Mouse (Mus musculus): Measurements from ENCODE around the gene Kcnip4. TPM values are rescaled to one million over a fixed set of nuclear protein-coding genes. Genes with fewer than 3 reads are reported as not detected.

The Kcnip4 gene
- polyA plus RNA-seq, 1 experiment, result not detected

- TF ChIP-seq POLR2A (IDR thresholded peaks at IDR 0.05; ENCODE audit: control insufficient read depth, extremely low read depth, insufficient read depth, low read length, poor library complexity), result no peak
- TF ChIP-seq CTCF (IDR thresholded peaks at IDR 0.05; ENCODE audit: borderline replicate concordance, control insufficient read depth, extremely low read depth, insufficient read depth, low read length, poor library complexity), result no peak
- H3K27me3 ChIP-seq (ENCODE audit: control insufficient read depth, insufficient read depth, low read length), result no peaks in the 10 kb centered on the region
- DNase-seq, result no peak
- no peaks in the 10 kb centered on the region for H3K36me3 ChIP-seq (ENCODE audit: control insufficient read depth, insufficient read depth, low read length)
- H3K4me3 ChIP-seq (ENCODE audit: control insufficient read depth, insufficient read depth, low read length), result no peak overlapping the region
- WGBS, result 83% methylated on average over 5 of the region's 5 CpGs
- no peaks in the 10 kb centered on the region for H3K4me1 ChIP-seq (replicated peaks; ENCODE audit: control insufficient read depth, insufficient read depth, low read length)
- no peak overlapping the region for H3K27ac ChIP-seq (ENCODE audit: control insufficient read depth, insufficient read depth, low read length)
Observed at GRCm38 (mm10) chr5:49283403-49283802, 241.3 kb downstream of the Kcnip4 start.

- Histone ChIP-seq H3K4me3 (ENCODE audit: control insufficient read depth, insufficient read depth, low read length) (no peak overlapping the region), H3K27me3 (ENCODE audit: control insufficient read depth, insufficient read depth, low read length) (no peaks in the 10 kb centered on the region), H3K36me3 (ENCODE audit: control insufficient read depth, insufficient read depth, low read length) (no peaks in the 10 kb centered on the region), H3K27ac (ENCODE audit: control insufficient read depth, insufficient read depth, low read length) (no peak overlapping the region), H3K4me1 (replicated peaks; ENCODE audit: control insufficient read depth, insufficient read depth, low read length) (no peaks in the 10 kb centered on the region)
- TF ChIP-seq CTCF (IDR thresholded peaks at IDR 0.05; ENCODE audit: borderline replicate concordance, control insufficient read depth, extremely low read depth, insufficient read depth, low read length, poor library complexity), result no peak
- no peak for TF ChIP-seq POLR2A (IDR thresholded peaks at IDR 0.05; ENCODE audit: control insufficient read depth, extremely low read depth, insufficient read depth, low read length, poor library complexity)
- DNase-seq, result no peak
Observed at GRCm38 (mm10) chr5:49271864-49272263, 252.8 kb downstream of the Kcnip4 start.

GRCm38 (mm10) chr5:49268807-49269206 is 255.9 kb downstream of the Kcnip4 start:
- 90% methylated on average over 8 of the region's 8 CpGs for WGBS
- TF ChIP-seq CTCF (IDR thresholded peaks at IDR 0.05; ENCODE audit: borderline replicate concordance, control insufficient read depth, extremely low read depth, insufficient read depth, low read length, poor library complexity), result no peak

GRCm38 (mm10) chr5:49259356-49259755 is 265.4 kb downstream of the Kcnip4 start:
- 90% methylated on average over 4 of the region's 4 CpGs for WGBS
- Histone ChIP-seq H3K27me3 (ENCODE audit: control insufficient read depth, insufficient read depth, low read length) (no peaks in the 10 kb centered on the region), H3K36me3 (ENCODE audit: control insufficient read depth, insufficient read depth, low read length) (no peaks in the 10 kb centered on the region), H3K27ac (ENCODE audit: control insufficient read depth, insufficient read depth, low read length) (no peak overlapping the region), H3K4me3 (ENCODE audit: control insufficient read depth, insufficient read depth, low read length) (no peak overlapping the region), H3K4me1 (replicated peaks; ENCODE audit: control insufficient read depth, insufficient read depth, low read length) (no peaks in the 10 kb centered on the region)
- no peak for TF ChIP-seq POLR2A (IDR thresholded peaks at IDR 0.05; ENCODE audit: control insufficient read depth, extremely low read depth, insufficient read depth, low read length, poor library complexity)
- TF ChIP-seq CTCF (IDR thresholded peaks at IDR 0.05; ENCODE audit: borderline replicate concordance, control insufficient read depth, extremely low read depth, insufficient read depth, low read length, poor library complexity), result no peak
- no peak for DNase-seq

More at GRCm38 (mm10) chr5:49268807-49269206, 255.9 kb downstream of the Kcnip4 start:
- Histone ChIP-seq H3K27ac (ENCODE audit: control insufficient read depth, insufficient read depth, low read length) (no peak overlapping the region), H3K36me3 (ENCODE audit: control insufficient read depth, insufficient read depth, low read length) (no peaks in the 10 kb centered on the region), H3K27me3 (ENCODE audit: control insufficient read depth, insufficient read depth, low read length) (no peaks in the 10 kb centered on the region), H3K4me3 (ENCODE audit: control insufficient read depth, insufficient read depth, low read length) (no peak overlapping the region), H3K4me1 (replicated peaks; ENCODE audit: control insufficient read depth, insufficient read depth, low read length) (no peaks in the 10 kb centered on the region)
- DNase-seq, result no peak

- no peak for TF ChIP-seq POLR2A (IDR thresholded peaks at IDR 0.05; ENCODE audit: control insufficient read depth, extremely low read depth, insufficient read depth, low read length, poor library complexity)
- no peak for DNase-seq
- Histone ChIP-seq H3K36me3 (ENCODE audit: control insufficient read depth, insufficient read depth, low read length) (no peaks in the 10 kb centered on the region), H3K27me3 (ENCODE audit: control insufficient read depth, insufficient read depth, low read length) (no peaks in the 10 kb centered on the region), H3K4me1 (replicated peaks; ENCODE audit: control insufficient read depth, insufficient read depth, low read length) (no peaks in the 10 kb centered on the region), H3K4me3 (ENCODE audit: control insufficient read depth, insufficient read depth, low read length) (no peak overlapping the region), H3K27ac (ENCODE audit: control insufficient read depth, insufficient read depth, low read length) (no peak overlapping the region)
- 95% methylated on average over 3 of the region's 3 CpGs for WGBS
Observed at GRCm38 (mm10) chr5:49256850-49257249, 267.9 kb downstream of the Kcnip4 start.

- H3K4me3 ChIP-seq (ENCODE audit: control insufficient read depth, insufficient read depth, low read length), result no peak overlapping the region
- H3K27ac ChIP-seq (ENCODE audit: control insufficient read depth, insufficient read depth, low read length), result no peak overlapping the region
- H3K36me3 ChIP-seq (ENCODE audit: control insufficient read depth, insufficient read depth, low read length), result no peaks in the 10 kb centered on the region
- WGBS, result 82% methylated on average over 4 of the region's 4 CpGs
- no peak for DNase-seq
- no peaks in the 10 kb centered on the region for H3K4me1 ChIP-seq (replicated peaks; ENCODE audit: control insufficient read depth, insufficient read depth, low read length)
- H3K27me3 ChIP-seq (ENCODE audit: control insufficient read depth, insufficient read depth, low read length), result no peaks in the 10 kb centered on the region
- no peak for TF ChIP-seq CTCF (IDR thresholded peaks at IDR 0.05; ENCODE audit: borderline replicate concordance, control insufficient read depth, extremely low read depth, insufficient read depth, low read length, poor library complexity)
- no peak for TF ChIP-seq POLR2A (IDR thresholded peaks at IDR 0.05; ENCODE audit: control insufficient read depth, extremely low read depth, insufficient read depth, low read length, poor library complexity)
Observed at GRCm38 (mm10) chr5:49255983-49256382, 268.7 kb downstream of the Kcnip4 start.

- H3K27ac ChIP-seq (ENCODE audit: control insufficient read depth, insufficient read depth, low read length), result no peak overlapping the region
- H3K36me3 ChIP-seq (ENCODE audit: control insufficient read depth, insufficient read depth, low read length), result no peaks in the 10 kb centered on the region
- H3K4me3 ChIP-seq (ENCODE audit: control insufficient read depth, insufficient read depth, low read length), result no peak overlapping the region
- H3K27me3 ChIP-seq (ENCODE audit: control insufficient read depth, insufficient read depth, low read length), result no peaks in the 10 kb centered on the region
- DNase-seq, result no peak
- TF ChIP-seq CTCF (IDR thresholded peaks at IDR 0.05; ENCODE audit: borderline replicate concordance, control insufficient read depth, extremely low read depth, insufficient read depth, low read length, poor library complexity) (no peak), POLR2A (IDR thresholded peaks at IDR 0.05; ENCODE audit: control insufficient read depth, extremely low read depth, insufficient read depth, low read length, poor library complexity) (no peak)
- no peaks in the 10 kb centered on the region for H3K4me1 ChIP-seq (replicated peaks; ENCODE audit: control insufficient read depth, insufficient read depth, low read length)
- 95% methylated on average over 2 of the region's 2 CpGs for WGBS
Observed at GRCm38 (mm10) chr5:49247081-49247480, 277.6 kb downstream of the Kcnip4 start.

All from thymus, adult 2 months (tissue).